Mouse (Mus musculus): Measurements from ENCODE around the gene Akap8l. TPM values are rescaled to one million over a fixed set of nuclear protein-coding genes. Genes with fewer than 3 reads are reported as not detected.

The Akap8l gene
- 87.8 and 101 TPM in 2 replicates for total RNA-seq (2017)

DNA sequence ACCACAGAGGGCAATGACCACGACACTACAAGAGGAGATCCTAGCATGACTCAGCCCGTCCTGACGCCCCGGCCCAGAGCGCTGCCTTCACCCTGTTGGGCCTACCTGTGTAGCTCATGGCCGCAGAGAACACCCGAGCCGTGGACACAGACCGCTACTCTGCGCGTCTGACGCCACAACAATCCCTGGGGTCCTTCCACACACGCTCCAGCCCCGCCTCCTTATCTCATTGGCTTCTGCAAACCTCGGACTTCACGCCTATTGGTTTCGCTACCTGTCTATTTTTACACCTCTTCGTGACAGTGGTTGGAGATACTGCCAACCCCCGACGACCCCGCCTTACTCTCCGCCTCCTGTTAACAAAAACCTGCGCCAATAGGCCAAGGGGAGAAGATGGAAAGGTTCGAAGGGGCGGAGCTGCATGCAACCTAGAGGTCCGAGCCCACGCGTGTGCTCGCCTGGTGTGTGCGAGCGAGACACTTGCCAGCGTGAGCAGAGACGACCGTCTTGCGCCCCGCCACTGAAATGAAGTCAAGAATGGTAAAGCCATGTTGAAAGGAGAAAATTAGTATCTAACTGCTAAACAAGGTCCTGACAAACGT is at the start of gene Akap8l:
Gene Akap8l, minus strand, starts transcription at position 226 of the 602 bp plus-strand sequence.
- ATAC-seq (replicated peaks; ENCODE audit: low read depth, poor library complexity, severe bottlenecking), result peak; percentile 93

DNA sequence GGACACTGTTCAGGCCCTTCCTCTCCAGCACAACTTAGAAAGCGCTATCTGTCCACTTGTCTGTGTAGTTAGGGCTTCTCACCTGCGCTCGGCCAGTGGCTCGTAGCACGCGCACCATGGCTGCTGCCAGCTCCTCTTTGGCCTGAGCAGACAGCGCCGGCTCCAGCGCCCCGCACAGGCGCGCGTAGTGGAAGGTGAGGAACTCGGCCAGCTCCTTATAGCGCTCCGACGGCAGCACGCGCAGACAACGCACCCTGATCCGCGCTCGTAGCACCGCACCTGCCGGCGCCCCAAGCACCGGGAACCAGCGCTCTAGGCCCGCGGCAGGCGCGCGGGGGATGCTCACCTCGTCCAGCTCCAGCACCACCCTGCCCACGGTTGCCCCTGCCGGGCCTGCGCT is 45.9 kb upstream of the Akap8l start:
- no peak for ATAC-seq (replicated peaks; ENCODE audit: low read depth, poor library complexity, severe bottlenecking)

DNA sequence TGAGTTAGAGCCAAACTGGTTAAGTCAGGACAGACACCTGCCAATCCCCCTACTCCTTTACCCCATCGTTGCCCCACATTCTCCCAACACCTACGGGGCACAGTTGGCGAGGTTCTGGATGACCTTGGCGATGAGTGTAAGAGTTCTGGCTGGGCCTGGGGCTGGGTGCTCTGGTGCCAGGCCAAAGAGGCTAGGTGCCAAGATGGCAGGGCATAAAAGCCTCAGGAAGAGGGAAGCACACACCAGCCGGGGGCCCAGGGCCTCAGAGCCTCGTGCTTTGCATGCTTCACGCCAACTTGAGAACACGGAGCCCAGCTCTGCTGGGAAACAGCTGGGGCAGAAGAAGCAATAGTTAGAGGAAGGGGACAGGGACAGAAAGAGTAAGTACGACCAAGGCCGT is 43.5 kb upstream of the Akap8l start:
- no peak for ATAC-seq (replicated peaks; ENCODE audit: low read depth, poor library complexity, severe bottlenecking)

DNA sequence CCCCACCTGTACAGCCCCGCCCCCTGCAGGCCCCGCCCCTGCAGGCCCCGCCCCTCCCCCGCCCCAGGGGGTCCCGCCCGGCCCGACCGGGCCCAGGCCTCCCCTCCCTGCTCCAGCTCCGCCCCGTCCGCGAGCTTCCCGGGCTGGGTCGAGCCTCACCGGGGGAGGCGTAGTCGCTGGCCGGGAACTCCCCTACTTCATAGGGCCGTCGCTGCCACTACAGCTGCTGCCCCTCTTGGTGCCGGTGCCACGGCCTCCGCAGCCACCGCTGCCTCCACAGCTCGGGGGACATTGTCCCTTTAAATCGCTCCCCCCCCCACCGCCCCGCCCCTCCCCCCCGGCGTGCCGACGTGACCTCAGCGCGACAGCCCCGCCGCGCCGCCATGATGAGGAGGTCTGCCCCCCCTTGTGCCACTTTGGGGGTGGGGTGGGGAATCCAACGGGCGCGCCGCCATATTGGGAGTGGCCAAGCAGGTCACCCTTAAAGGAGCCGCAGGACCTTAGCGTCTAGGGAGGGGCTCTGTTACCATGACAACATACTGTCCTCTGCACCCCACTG is 38.8 kb upstream of the Akap8l start, which contains the start of gene Wiz:
Gene Wiz, minus strand, starts transcription at position 339 of the 559 bp plus-strand sequence.
- ATAC-seq (replicated peaks; ENCODE audit: low read depth, poor library complexity, severe bottlenecking), result peak; percentile 81

DNA sequence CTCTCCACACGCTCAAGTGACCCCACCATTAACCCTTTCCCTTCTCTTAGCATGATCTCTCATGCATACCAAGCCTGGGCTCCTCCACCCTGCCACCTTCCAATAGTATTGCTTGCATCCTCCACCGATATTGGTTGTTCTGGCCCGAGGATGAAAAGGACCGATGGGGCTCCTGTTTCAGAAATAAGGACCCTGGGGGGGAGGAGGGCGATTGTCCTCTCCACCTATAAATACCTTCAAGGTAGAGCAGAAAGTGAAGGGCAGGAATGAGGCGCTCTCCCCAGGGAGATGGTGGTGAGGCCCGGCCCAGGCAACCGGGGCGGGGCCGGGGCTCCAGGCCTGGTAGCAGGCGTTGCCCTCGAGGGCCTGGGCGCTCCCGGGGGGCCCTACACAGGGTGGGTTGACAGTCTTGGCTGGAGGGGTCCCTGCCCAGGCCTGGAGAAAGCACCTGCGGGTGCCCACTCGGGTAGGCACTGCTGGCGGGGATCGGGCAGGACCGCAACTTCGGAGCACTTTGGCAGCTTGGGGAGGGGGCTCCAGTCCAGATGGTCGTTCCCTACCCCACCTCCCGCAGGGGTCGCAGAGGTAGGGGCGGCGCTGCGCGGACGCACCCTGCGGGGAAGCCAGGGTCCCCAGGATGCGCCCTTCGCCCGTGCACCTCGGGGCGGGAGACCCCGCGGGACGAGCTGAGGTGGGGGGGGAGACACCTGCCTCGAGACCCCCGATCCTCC is 38.1 kb upstream of the Akap8l start:
- no peak; the same call in 1 of the 2 replicates for ATAC-seq (replicated peaks; ENCODE audit: low read depth, poor library complexity, severe bottlenecking)

DNA sequence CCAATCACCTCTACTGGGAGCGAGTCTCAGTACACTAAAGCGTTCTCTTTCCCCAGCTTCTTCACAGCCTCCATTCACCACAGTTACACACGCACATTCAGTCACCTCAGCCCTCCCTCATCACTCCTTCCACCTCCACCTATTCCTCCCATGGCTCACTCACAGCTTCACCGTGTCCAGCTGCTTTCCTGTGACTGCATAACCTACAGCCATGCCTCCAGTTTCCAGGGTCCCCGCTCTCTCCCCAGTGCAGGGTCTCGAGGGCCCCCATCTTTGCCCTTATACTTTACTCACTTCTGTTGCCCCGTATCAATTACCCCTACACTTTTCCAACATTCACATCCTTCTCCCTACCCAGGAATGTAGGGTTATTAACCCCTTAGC is 37.6 kb upstream of the Akap8l start:
- no peak for ATAC-seq (replicated peaks; ENCODE audit: low read depth, poor library complexity, severe bottlenecking)

DNA sequence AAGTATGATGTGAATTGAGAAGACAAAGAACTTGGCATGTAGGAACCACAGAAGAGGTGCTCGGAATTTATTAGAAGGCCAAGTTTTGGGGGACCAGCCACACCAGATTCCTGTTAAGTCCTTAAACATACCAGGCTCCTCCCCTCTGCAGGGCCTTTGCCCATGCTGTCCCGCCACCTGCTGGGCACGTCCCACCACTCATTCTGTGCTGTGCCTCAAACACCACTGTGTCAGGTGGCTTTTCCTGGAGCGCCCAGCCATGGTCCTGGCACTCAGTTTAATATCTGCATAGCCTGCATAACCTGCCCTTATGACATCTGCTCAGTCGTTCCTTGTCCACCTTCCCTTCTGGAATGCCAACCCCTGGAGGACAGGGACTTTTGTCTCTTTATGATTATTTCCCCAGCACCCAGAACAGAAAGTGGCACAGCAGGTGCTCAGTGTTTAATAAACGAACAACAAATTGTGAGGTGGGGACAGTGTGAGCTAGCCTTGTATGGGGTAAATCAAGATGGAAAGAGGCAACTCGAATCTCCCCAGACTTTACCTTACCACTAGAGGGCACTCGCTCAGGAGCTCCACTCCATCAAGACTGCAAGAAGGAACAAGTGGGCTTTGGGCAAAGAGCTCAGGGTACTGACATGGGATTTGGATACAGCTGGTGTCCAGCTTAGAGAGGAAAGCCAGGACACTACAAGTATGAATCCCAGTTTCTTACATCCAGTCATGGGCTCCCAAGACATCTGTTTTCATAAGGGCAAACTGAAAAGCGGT is 36.4 kb upstream of the Akap8l start:
- ATAC-seq (replicated peaks; ENCODE audit: low read depth, poor library complexity, severe bottlenecking), result peak; percentile 47

DNA sequence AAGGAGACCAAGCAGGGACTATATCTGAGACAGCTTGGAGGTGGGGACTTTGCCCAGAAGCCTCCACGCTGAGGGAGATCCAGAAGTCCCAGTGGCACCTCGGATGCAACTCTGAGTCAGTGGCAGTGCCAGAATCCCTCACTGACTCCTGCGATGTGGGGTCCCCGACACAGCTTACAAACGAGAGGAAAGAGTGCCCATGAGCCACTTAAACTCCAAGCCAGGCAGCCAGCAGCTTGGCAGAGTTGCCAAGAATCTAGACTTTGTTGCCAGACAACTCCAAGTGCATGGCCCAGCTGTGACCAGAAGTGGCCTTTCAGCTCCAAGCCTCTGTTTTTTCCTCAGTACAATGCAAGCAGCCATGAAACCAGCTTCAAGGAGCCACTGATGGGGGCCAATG is 33.3 kb upstream of the Akap8l start:
- no peak for ATAC-seq (replicated peaks; ENCODE audit: low read depth, poor library complexity, severe bottlenecking)

DNA sequence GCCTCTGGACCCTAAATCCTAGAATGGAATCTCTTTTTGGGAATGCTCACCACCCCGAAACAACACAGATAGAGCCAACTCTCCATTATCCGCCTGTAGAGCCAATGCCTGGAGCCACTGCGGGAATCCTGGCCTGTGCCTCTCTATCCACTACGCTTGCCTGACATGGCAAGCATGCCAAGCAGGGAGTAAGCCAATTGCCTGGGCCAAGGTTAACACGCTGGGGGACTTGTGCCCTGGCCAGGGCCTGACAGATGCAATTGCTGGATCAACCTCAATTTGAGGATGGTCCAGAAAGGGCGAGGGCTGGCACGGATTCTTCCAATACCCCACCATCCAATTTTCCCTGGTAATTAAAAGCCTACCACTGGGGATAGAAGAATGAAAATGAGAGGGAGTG is 32.2 kb upstream of the Akap8l start:
- ATAC-seq (replicated peaks; ENCODE audit: low read depth, poor library complexity, severe bottlenecking), result no peak

DNA sequence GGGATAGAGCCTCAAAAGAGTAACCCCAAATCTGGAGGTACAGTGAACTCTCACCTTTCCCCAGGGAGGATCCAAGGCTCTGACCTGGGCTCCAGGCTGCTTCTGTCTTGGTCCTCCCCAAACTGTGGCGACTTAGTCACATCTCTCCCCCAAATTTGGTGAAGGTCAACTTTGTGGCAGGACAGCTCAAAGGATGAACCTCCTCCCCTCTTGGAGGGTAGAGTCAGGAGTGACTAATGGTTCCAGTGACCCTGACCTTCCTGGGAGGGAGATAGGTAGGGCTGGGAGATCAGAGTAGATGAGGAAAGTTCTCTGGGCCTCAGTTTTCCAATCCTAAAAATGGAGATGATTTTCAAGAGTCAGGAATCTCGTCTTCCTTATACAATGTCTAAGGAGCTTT is 28.4 kb upstream of the Akap8l start:
- no peak for ATAC-seq (replicated peaks; ENCODE audit: low read depth, poor library complexity, severe bottlenecking)

DNA sequence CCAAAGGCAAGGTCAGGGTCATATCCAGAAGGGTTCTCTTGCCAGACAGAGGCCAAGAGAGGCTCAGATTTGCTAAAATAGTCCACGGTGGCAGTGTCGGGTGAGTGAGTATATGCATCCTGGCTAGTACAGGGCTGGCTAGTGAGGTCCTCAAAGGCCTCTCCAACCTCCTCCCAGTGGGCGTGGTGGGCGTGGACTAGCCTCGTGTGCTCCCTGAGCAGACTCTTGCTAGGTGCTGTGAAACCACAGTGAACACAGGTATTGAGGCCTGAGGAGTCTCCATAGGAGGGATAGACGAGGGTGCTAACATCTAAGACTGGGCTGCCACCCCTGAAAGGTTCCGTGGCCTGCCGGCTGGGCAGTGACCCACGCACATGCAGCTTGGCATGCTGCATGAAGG is 26.7 kb upstream of the Akap8l start:
- ATAC-seq (replicated peaks; ENCODE audit: low read depth, poor library complexity, severe bottlenecking), result no peak

DNA sequence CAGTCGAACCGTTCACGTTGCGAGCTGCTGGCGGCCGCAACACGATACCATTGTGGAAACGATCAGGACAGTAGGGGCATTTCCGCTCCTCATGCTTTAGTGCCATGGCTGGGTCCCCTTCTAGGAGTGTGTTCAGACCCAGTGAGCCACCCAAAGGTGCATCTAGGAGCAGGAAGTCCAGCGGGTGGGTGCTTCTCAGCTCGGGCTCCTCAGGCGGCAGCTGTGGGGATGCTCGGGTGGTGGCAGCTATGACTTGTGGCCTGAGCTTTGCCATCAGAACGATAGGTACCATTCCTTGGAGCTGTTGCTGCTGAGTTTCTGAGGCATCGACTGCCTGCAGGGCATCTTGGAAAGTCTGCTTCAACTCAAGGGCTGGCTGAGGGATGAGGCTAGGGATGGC is 26.1 kb upstream of the Akap8l start:
- ATAC-seq (replicated peaks; ENCODE audit: low read depth, poor library complexity, severe bottlenecking), result no peak

DNA sequence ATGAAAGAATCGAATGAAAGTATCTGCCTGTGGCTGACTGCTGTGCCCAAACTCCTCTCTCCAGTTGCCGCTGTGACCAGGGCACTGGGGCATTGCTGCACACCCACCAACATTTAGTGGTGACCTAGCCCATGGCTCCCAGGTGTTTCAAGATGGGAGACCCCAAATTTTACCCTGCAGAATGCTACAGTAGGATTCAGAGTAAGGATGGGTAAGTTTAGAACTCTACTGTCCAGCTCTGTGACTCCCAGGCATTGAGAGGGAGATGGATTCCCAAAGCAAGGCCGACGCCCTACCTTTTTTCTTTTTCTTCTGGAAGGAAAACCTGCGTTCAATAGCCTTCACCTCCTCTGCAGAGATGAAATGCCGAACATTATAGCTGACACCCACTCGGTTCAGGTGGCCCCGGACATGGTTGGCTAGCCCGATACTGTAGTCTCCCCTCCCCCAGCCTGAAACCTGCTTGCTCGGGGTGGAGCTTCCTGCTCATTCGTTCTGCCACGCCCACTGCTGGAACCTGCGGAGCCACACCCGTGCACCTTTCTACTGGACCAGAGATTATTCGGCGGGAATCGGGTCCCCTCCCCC is 18.7 kb upstream of the Akap8l start:
- ATAC-seq (replicated peaks; ENCODE audit: low read depth, poor library complexity, severe bottlenecking), result peak; percentile 40; the same call in 1 of the 2 replicates

DNA sequence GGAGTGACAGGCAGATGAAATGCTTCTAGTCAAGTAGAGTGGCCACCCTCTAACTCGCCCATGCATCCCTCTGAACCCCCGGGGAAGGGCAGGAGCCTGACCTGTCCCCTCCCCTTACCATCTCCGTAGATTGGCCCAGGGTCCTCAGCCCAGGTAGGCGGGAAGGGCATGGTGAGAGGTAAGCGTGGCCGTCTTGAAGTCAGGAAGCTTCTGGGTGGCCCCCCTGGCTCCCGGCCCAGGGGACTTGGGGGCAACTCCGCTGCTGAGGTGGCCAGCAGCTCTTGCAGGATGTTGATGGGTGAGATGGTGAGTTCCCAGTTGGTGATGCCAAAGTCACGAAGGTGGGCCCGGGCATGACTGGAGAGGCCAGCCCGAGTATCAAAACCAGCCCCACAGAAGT is 17.3 kb upstream of the Akap8l start:
- ATAC-seq (replicated peaks; ENCODE audit: low read depth, poor library complexity, severe bottlenecking), result no peak

DNA sequence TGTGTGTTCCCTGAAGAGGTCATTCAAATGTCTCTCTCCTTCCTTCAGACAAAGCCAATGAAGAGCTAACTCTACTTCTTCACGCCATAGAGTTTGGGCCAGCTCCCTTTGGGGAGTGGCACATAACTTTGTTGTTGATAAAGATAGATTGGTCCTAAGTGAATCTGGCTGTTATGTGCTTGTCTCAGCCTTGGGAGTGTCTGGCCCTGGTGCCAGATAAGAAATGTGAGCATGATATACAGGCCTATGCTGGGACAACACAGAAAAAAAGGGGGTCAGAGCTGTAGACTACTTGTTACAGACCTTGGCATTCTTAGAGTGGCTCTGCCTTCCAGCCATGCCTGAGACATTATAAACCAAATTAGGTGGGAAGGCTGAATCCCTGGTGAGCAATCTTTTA is 14.9 kb upstream of the Akap8l start:
- no peak for ATAC-seq (replicated peaks; ENCODE audit: low read depth, poor library complexity, severe bottlenecking)

DNA sequence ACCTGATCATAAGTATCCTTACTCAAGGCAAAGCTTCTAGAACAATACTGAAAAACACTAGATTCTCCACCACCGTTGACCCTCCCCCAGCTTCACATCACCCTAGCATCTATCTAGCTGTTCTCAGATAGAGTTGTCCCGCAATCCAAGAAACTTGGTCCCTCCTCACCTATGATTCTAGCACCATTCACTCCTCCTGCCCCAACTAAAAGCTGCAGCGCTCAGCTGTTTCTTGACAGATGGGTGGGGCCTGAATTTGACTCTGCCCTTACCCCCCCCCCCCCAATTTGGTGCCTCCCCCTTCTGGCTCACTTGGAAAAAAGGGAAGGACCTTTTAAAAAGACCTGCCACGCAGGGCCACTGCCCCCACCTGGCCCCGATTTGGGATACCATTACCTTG is 14.4 kb upstream of the Akap8l start:
- no peak for ATAC-seq (replicated peaks; ENCODE audit: low read depth, poor library complexity, severe bottlenecking)

DNA sequence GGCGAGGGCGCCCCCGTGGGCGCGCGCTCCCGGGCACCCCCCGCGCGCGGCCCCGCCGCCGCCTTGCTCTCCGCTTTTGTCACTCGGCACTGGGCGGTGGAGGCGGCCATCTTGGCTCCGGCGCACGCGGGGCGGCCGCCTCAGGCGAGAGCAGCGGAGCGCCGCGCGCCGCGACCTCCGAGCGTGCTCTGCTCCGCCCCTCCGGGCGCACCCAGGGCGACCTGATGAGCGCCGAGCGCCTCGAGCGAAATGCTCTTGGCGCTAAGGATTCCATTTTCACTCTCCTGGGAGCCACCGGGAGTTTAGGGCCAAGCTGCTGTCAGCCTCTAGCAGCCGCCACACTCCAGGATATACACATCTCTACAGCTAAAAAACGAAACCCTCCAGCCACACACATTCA is 13.9 kb upstream of the Akap8l start:
- ATAC-seq (replicated peaks; ENCODE audit: low read depth, poor library complexity, severe bottlenecking), result peak; percentile 86

DNA sequence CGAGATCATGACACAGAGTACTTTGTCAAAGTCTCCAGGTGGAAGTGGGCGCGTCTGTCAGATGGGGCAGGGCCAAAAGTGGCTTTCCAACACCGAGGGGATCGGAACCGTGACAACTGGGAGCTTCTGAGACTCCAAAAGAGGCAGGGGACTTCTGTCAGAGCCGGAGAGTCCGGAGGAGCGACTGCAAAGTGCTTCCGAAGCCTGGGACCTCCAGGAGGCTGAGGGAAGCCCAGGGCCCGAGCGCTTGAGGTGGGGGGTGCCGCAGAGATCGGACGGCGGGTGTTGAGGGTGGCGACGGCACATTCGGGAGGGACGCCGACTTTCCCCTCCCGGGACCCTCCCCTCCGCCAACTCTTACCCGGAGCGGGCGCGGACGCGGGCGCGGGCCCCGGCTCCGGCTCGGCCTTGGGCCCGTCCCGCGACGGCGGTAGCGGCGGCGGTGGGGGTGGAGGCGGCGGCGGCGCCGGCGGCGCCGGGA is 13.5 kb upstream of the Akap8l start:
- no peak for ATAC-seq (replicated peaks; ENCODE audit: low read depth, poor library complexity, severe bottlenecking)

DNA sequence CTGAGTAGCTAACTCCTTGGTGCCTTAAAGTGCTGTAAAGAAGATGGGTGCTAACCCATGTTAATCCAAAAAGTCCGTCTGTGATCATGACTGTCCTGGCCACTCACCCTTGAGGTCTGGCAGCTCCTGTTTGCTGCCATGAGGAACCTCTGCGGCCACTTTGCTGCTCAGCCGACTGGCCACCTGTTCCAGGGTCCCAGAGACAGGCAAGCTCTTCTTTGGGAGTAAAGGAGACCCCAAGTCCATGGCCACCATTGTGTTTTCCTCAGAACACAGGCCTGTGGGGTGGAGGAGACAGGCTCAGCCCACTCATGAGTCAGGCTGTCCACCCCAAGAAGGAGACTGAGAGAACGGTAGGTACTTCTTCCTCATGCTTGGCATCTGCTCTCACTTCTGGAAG is 12.3 kb upstream of the Akap8l start:
- ATAC-seq (replicated peaks; ENCODE audit: low read depth, poor library complexity, severe bottlenecking), result no peak

DNA sequence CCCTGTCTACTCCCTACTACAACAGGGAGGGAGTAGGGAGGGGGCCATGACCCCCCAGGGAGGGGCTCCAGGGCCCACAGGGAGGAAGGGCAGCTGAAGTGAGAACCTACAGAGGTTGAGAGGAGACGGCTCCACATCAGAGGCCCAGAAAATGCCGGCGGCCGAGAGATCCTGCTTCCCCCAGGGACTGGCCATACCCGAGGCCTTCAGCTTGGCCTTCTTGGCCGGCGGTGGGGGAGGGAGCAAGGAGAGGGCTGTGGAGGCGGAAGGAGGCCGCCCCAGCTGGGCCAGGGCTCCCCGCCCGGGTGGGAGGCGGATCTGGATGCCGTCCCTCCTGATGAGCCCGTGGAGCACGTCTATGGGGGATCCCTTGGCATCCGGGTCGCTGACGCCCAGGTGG is 9.5 kb upstream of the Akap8l start:
- no peak for ATAC-seq (replicated peaks; ENCODE audit: low read depth, poor library complexity, severe bottlenecking)

Measured in common myeloid progenitor, adult 5-6 weeks (primary cell).